Mouse (Mus musculus): ENCODE data around the gene Actr2.
"Not testable (repeated sequence)": the region's sequence is repeated elsewhere in the genome, so short reads cannot be mapped to it uniquely, and the experiment has no call there.

The Actr2 gene

GRCm38 (mm10) chr11:20112741-20113480 is at the start of gene Actr2:
Gene Actr2, minus strand, starts transcription at chr11:20112913.
- peak; percentile 97 for DNase-seq

- no peak for DNase-seq
Measured at GRCm38 (mm10) chr11:20158879-20159278, 46.2 kb upstream of the Actr2 start.

- DNase-seq = not testable (repeated sequence)
Measured at GRCm38 (mm10) chr11:20153542-20153941, 40.8 kb upstream of the Actr2 start.

GRCm38 (mm10) chr11:20152107-20152901 is 39.6 kb upstream of the Actr2 start:
- no peak for DNase-seq

GRCm38 (mm10) chr11:20151290-20151689 is 38.6 kb upstream of the Actr2 start:
- DNase-seq = no peak

GRCm38 (mm10) chr11:20149936-20150335 is 37.2 kb upstream of the Actr2 start:
- DNase-seq = no peak

GRCm38 (mm10) chr11:20145383-20145782 is 32.7 kb upstream of the Actr2 start:
- no peak for DNase-seq

GRCm38 (mm10) chr11:20144536-20145263 is 32.0 kb upstream of the Actr2 start:
- DNase-seq = no peak

GRCm38 (mm10) chr11:20143687-20144086 is 31.0 kb upstream of the Actr2 start:
- DNase-seq = not testable (repeated sequence)

GRCm38 (mm10) chr11:20142516-20142915 is 29.8 kb upstream of the Actr2 start:
- no peak for DNase-seq

- no peak for DNase-seq
Measured at GRCm38 (mm10) chr11:20140286-20140685, 27.6 kb upstream of the Actr2 start.

GRCm38 (mm10) chr11:20139711-20140110 is 27.0 kb upstream of the Actr2 start:
- DNase-seq = no peak

- no peak for DNase-seq
Measured at GRCm38 (mm10) chr11:20138498-20139208, 25.9 kb upstream of the Actr2 start.

- no peak for DNase-seq
Measured at GRCm38 (mm10) chr11:20137872-20138271, 25.2 kb upstream of the Actr2 start.

- DNase-seq = no peak
Measured at GRCm38 (mm10) chr11:20136314-20136713, 23.6 kb upstream of the Actr2 start.

- not testable (repeated sequence) for DNase-seq
Measured at GRCm38 (mm10) chr11:20134869-20135268, 22.2 kb upstream of the Actr2 start.

GRCm38 (mm10) chr11:20133721-20134120 is 21.0 kb upstream of the Actr2 start:
- DNase-seq = no peak

- DNase-seq = peak; percentile 81
Measured at GRCm38 (mm10) chr11:20132955-20133562, 20.3 kb upstream of the Actr2 start.

GRCm38 (mm10) chr11:20126673-20127516 is 14.2 kb upstream of the Actr2 start:
- no peak for DNase-seq

GRCm38 (mm10) chr11:20125423-20125822 is 12.7 kb upstream of the Actr2 start:
- DNase-seq = no peak

GRCm38 (mm10) chr11:20116701-20117100 is 4.0 kb upstream of the Actr2 start:
- DNase-seq = no peak
